Mouse (Mus musculus): ENCODE measurements at regions not wholly inside any gene's neighbourhood (a gene's known extent, or its start where the extent isn't known, plus 50 kb on each side); places are given as distances from the start of the nearest gene placed in this dataset.

- Histone ChIP-seq H3K4me2 (ENCODE audit: low read depth, low read length, severe bottlenecking) (no peak overlapping the region), H3K27me3 (ENCODE audit: control insufficient read depth, insufficient read depth, low read length) (no peaks in the 10 kb centered on the region), H3K27ac (ENCODE audit: low read depth, low read length) (no peak overlapping the region), H3K36me3 (ENCODE audit: control insufficient read depth, insufficient read depth, low read length) (no peaks in the 10 kb centered on the region), H3K9me3 (ENCODE audit: control insufficient read depth, low read length) (no peaks in the 10 kb centered on the region; the same call in 1 of the 2 replicates), H3K9ac (ENCODE audit: low read length) (no peak overlapping the region), H3K4me1 (replicated peaks; ENCODE audit: control insufficient read depth, insufficient read depth, low read length) (peaks cover 12% of the 10 kb centered on the region; the same call in 1 of the 2 replicates), H3K4me3 (ENCODE audit: low read depth, low read length) (no peak overlapping the region)
- WGBS: 94% methylated on average over 12 of the region's 12 CpGs
- no peak for ATAC-seq (replicated peaks; ENCODE audit: low FRiP score)
- DNase-seq (ENCODE audit: low spot score): no peak
Observed at GRCm38 (mm10) chr2:17935916-17936315, 60.8 kb downstream of the H2al2a start.

GRCm38 (mm10) chr2:17935466-17935865 is 61.3 kb downstream of the H2al2a start:
- 96% methylated on average over 6 of the region's 6 CpGs for WGBS
- H3K9ac ChIP-seq (ENCODE audit: low read length): no peak overlapping the region
- ATAC-seq (replicated peaks; ENCODE audit: low FRiP score) (no peak), DNase-seq (ENCODE audit: low spot score) (no peak)
- no peak overlapping the region for H3K4me3 ChIP-seq (ENCODE audit: low read depth, low read length)
- no peaks in the 10 kb centered on the region; the same call in 1 of the 2 replicates for H3K9me3 ChIP-seq (ENCODE audit: control insufficient read depth, low read length)
- H3K4me1 ChIP-seq (replicated peaks; ENCODE audit: control insufficient read depth, insufficient read depth, low read length): peaks cover 12% of the 10 kb centered on the region; the same call in 1 of the 2 replicates
- no peaks in the 10 kb centered on the region for H3K36me3 ChIP-seq (ENCODE audit: control insufficient read depth, insufficient read depth, low read length)
- no peak overlapping the region for H3K4me2 ChIP-seq (ENCODE audit: low read depth, low read length, severe bottlenecking)
- no peaks in the 10 kb centered on the region for H3K27me3 ChIP-seq (ENCODE audit: control insufficient read depth, insufficient read depth, low read length)
- no peak overlapping the region for H3K27ac ChIP-seq (ENCODE audit: low read depth, low read length)

GRCm38 (mm10) chr2:17934610-17935009 is 62.1 kb downstream of the H2al2a start:
- no peak for ATAC-seq (replicated peaks; ENCODE audit: low FRiP score)

GRCm38 (mm10) chr2:17932932-17933790 is 63.6 kb downstream of the H2al2a start:
- H3K27ac ChIP-seq (ENCODE audit: low read depth, low read length): peak overlapping the region; percentile 88
- peak overlapping the region; percentile 39 for H3K9ac ChIP-seq (ENCODE audit: low read length)
- H3K4me3 ChIP-seq (ENCODE audit: low read depth, low read length): peak overlapping the region; percentile 15; the same call in 1 of the 2 replicates
- H3K36me3 ChIP-seq (ENCODE audit: control insufficient read depth, insufficient read depth, low read length): no peaks in the 10 kb centered on the region
- ATAC-seq (replicated peaks; ENCODE audit: low FRiP score) (peak; percentile 85), DNase-seq (ENCODE audit: low spot score) (peak; percentile 67)
- 10% methylated on average over 15 of the region's 15 CpGs for WGBS
- H3K27me3 ChIP-seq (ENCODE audit: control insufficient read depth, insufficient read depth, low read length): no peaks in the 10 kb centered on the region
- H3K9me3 ChIP-seq (ENCODE audit: control insufficient read depth, low read length): no peaks in the 10 kb centered on the region; the same call in 1 of the 2 replicates
- peaks cover 12% of the 10 kb centered on the region; the same call in 1 of the 2 replicates for H3K4me1 ChIP-seq (replicated peaks; ENCODE audit: control insufficient read depth, insufficient read depth, low read length)
- H3K4me2 ChIP-seq (ENCODE audit: low read depth, low read length, severe bottlenecking): peak overlapping the region; percentile 46

More at GRCm38 (mm10) chr2:17934610-17935009, 62.1 kb downstream of the H2al2a start:
- H3K4me1 ChIP-seq (replicated peaks; ENCODE audit: control insufficient read depth, insufficient read depth, low read length): peaks cover 12% of the 10 kb centered on the region; the same call in 1 of the 2 replicates
- H3K4me2 ChIP-seq (ENCODE audit: low read depth, low read length, severe bottlenecking): no peak overlapping the region
- H3K9ac ChIP-seq (ENCODE audit: low read length): no peak overlapping the region
- 95% methylated on average over 10 of the region's 10 CpGs for WGBS
- no peaks in the 10 kb centered on the region for H3K36me3 ChIP-seq (ENCODE audit: control insufficient read depth, insufficient read depth, low read length)
- no peaks in the 10 kb centered on the region for H3K27me3 ChIP-seq (ENCODE audit: control insufficient read depth, insufficient read depth, low read length)
- no peaks in the 10 kb centered on the region; the same call in 1 of the 2 replicates for H3K9me3 ChIP-seq (ENCODE audit: control insufficient read depth, low read length)
- no peak for DNase-seq (ENCODE audit: low spot score)
- H3K27ac ChIP-seq (ENCODE audit: low read depth, low read length): no peak overlapping the region
- no peak overlapping the region for H3K4me3 ChIP-seq (ENCODE audit: low read depth, low read length)

GRCm38 (mm10) chr2:17932426-17932931 is 64.3 kb downstream of the H2al2a start:
- Histone ChIP-seq H3K9me3 (ENCODE audit: control insufficient read depth, low read length) (no peaks in the 10 kb centered on the region; the same call in 1 of the 2 replicates), H3K4me2 (ENCODE audit: low read depth, low read length, severe bottlenecking) (peak overlapping the region; percentile 46), H3K27me3 (ENCODE audit: control insufficient read depth, insufficient read depth, low read length) (no peaks in the 10 kb centered on the region), H3K36me3 (ENCODE audit: control insufficient read depth, insufficient read depth, low read length) (no peaks in the 10 kb centered on the region), H3K9ac (ENCODE audit: low read length) (peak overlapping the region; percentile 39), H3K4me1 (replicated peaks; ENCODE audit: control insufficient read depth, insufficient read depth, low read length) (peaks cover 12% of the 10 kb centered on the region; the same call in 1 of the 2 replicates), H3K27ac (ENCODE audit: low read depth, low read length) (peak overlapping the region; percentile 88), H3K4me3 (ENCODE audit: low read depth, low read length) (peak overlapping the region; percentile 15; the same call in 1 of the 2 replicates)
- WGBS: 12% methylated on average over 16 of the region's 16 CpGs
- peak; percentile 65 for DNase-seq (ENCODE audit: low spot score)
- ATAC-seq (replicated peaks; ENCODE audit: low FRiP score): peak; percentile 74

- H3K4me2 ChIP-seq (ENCODE audit: low read depth, low read length, severe bottlenecking): no peak overlapping the region; the same call in 1 of the 2 replicates
- no peak for DNase-seq (ENCODE audit: low spot score)
- H3K27me3 ChIP-seq (ENCODE audit: control insufficient read depth, insufficient read depth, low read length): no peaks in the 10 kb centered on the region
- no peaks in the 10 kb centered on the region; the same call in 1 of the 2 replicates for H3K9me3 ChIP-seq (ENCODE audit: control insufficient read depth, low read length)
- no peak for ATAC-seq (replicated peaks; ENCODE audit: low FRiP score)
- no peak overlapping the region for H3K9ac ChIP-seq (ENCODE audit: low read length)
- H3K27ac ChIP-seq (ENCODE audit: low read depth, low read length): peak overlapping the region; percentile 88
- peaks cover 12% of the 10 kb centered on the region; the same call in 1 of the 2 replicates for H3K4me1 ChIP-seq (replicated peaks; ENCODE audit: control insufficient read depth, insufficient read depth, low read length)
- H3K4me3 ChIP-seq (ENCODE audit: low read depth, low read length): no peak overlapping the region
- no peaks in the 10 kb centered on the region for H3K36me3 ChIP-seq (ENCODE audit: control insufficient read depth, insufficient read depth, low read length)
- whole genome bisulfite sequencing: 88% methylated on average over 5 of the region's 5 CpGs
Observed at GRCm38 (mm10) chr2:17931881-17932280, 64.9 kb downstream of the H2al2a start.

- WGBS: 89% methylated on average over 1 of the region's 1 CpGs
- Histone ChIP-seq H3K27me3 (ENCODE audit: control insufficient read depth, insufficient read depth, low read length) (no peaks in the 10 kb centered on the region), H3K9ac (ENCODE audit: low read length) (no peak overlapping the region), H3K4me1 (replicated peaks; ENCODE audit: control insufficient read depth, insufficient read depth, low read length) (no peaks in the 10 kb centered on the region), H3K9me3 (ENCODE audit: control insufficient read depth, low read length) (no peaks in the 10 kb centered on the region), H3K36me3 (ENCODE audit: control insufficient read depth, insufficient read depth, low read length) (no peaks in the 10 kb centered on the region), H3K4me2 (ENCODE audit: low read depth, low read length, severe bottlenecking) (no peak overlapping the region), H3K27ac (ENCODE audit: low read depth, low read length) (no peak overlapping the region), H3K4me3 (ENCODE audit: low read depth, low read length) (no peak overlapping the region)
- DNase-seq (ENCODE audit: low spot score) (no peak), ATAC-seq (replicated peaks; ENCODE audit: low FRiP score) (no peak)
Observed at GRCm38 (mm10) chr2:17918861-17919648, 77.7 kb downstream of the H2al2a start.

- Histone ChIP-seq H3K4me1 (replicated peaks; ENCODE audit: control insufficient read depth, insufficient read depth, low read length) (no peaks in the 10 kb centered on the region), H3K27me3 (ENCODE audit: control insufficient read depth, insufficient read depth, low read length) (no peaks in the 10 kb centered on the region), H3K9me3 (ENCODE audit: control insufficient read depth, low read length) (no peaks in the 10 kb centered on the region), H3K4me2 (ENCODE audit: low read depth, low read length, severe bottlenecking) (no peak overlapping the region), H3K4me3 (ENCODE audit: low read depth, low read length) (no peak overlapping the region), H3K27ac (ENCODE audit: low read depth, low read length) (no peak overlapping the region), H3K9ac (ENCODE audit: low read length) (no peak overlapping the region), H3K36me3 (ENCODE audit: control insufficient read depth, insufficient read depth, low read length) (no peaks in the 10 kb centered on the region)
- DNase-seq (ENCODE audit: low spot score): no peak
- ATAC-seq (replicated peaks; ENCODE audit: low FRiP score): no peak
- 30% methylated on average over 8 of the region's 8 CpGs for WGBS
Observed at GRCm38 (mm10) chr2:17917238-17917946, 79.4 kb downstream of the H2al2a start.
